Mouse (Mus musculus): ENCODE data around the gene Ifrd1.

Ifrd1 gene

GRCm38 (mm10) chr12:40243241-40243640 is 5.1 kb downstream of the Ifrd1 start:
- DNase-seq (ENCODE audit: low read depth, low spot score): no peak

- no peak for DNase-seq (ENCODE audit: low read depth, low spot score)
Measured at GRCm38 (mm10) chr12:40239161-40239560, 9.1 kb downstream of the Ifrd1 start.

- no peak for DNase-seq (ENCODE audit: low read depth, low spot score)
Measured at GRCm38 (mm10) chr12:40232231-40232630, 16.1 kb downstream of the Ifrd1 start.

- DNase-seq (ENCODE audit: low read depth, low spot score): no peak
Measured at GRCm38 (mm10) chr12:40231632-40232031, 16.7 kb downstream of the Ifrd1 start.

- DNase-seq (ENCODE audit: low read depth, low spot score): no peak
Measured at GRCm38 (mm10) chr12:40224171-40224880, 24.0 kb downstream of the Ifrd1 start.

- peak; percentile 48 for DNase-seq (ENCODE audit: low read depth, low spot score)
Measured at GRCm38 (mm10) chr12:40223676-40224075, 24.6 kb downstream of the Ifrd1 start.

- peak; percentile 99 for DNase-seq (ENCODE audit: low read depth, low spot score)
Measured at GRCm38 (mm10) chr12:40223082-40223619, 25.2 kb downstream of the Ifrd1 start.

GRCm38 (mm10) chr12:40222251-40223081 is 25.8 kb downstream of the Ifrd1 start:
- DNase-seq (ENCODE audit: low read depth, low spot score): peak; percentile 91

GRCm38 (mm10) chr12:40221611-40222010 is 26.7 kb downstream of the Ifrd1 start:
- no peak for DNase-seq (ENCODE audit: low read depth, low spot score)

GRCm38 (mm10) chr12:40220896-40221295 is 27.4 kb downstream of the Ifrd1 start:
- no peak for DNase-seq (ENCODE audit: low read depth, low spot score)

GRCm38 (mm10) chr12:40220001-40220570 is 28.2 kb downstream of the Ifrd1 start:
- DNase-seq (ENCODE audit: low read depth, low spot score): no peak

GRCm38 (mm10) chr12:40218430-40218945 is 29.8 kb downstream of the Ifrd1 start:
- DNase-seq (ENCODE audit: low read depth, low spot score): no peak

- no peak for DNase-seq (ENCODE audit: low read depth, low spot score)
Measured at GRCm38 (mm10) chr12:40217776-40218175, 30.5 kb downstream of the Ifrd1 start.

- DNase-seq (ENCODE audit: low read depth, low spot score): no peak
Measured at GRCm38 (mm10) chr12:40214888-40215876, 33.1 kb downstream of the Ifrd1 start.

GRCm38 (mm10) chr12:40209049-40209448 is 39.3 kb downstream of the Ifrd1 start:
- no peak for DNase-seq (ENCODE audit: low read depth, low spot score)

GRCm38 (mm10) chr12:40207909-40208308 is 40.4 kb downstream of the Ifrd1 start:
- DNase-seq (ENCODE audit: low read depth, low spot score): no peak

- DNase-seq (ENCODE audit: low read depth, low spot score): no peak
Measured at GRCm38 (mm10) chr12:40202161-40203035, 45.9 kb downstream of the Ifrd1 start.

- no peak for DNase-seq (ENCODE audit: low read depth, low spot score)
Measured at GRCm38 (mm10) chr12:40200484-40201235, 47.6 kb downstream of the Ifrd1 start.

GRCm38 (mm10) chr12:40199795-40200402 is 48.4 kb downstream of the Ifrd1 start:
- DNase-seq (ENCODE audit: low read depth, low spot score): peak; percentile 83
